Mouse (Mus musculus): ENCODE data around the gene AC153137.1. TPM values are rescaled to one million over a fixed set of nuclear protein-coding genes. Genes with fewer than 3 reads are reported as not detected.

The AC153137.1 gene
- total and polyA plus RNA-seq, 3 experiments: not detected

GRCm38 (mm10) chr1:30945136-30945535 lies 32.6 kb downstream of the AC153137.1 start:
- in situ Hi-C loops (cut with MboI; ENCODE audit: low pct_ligation_motif_present, low pct_unique_long_range_greater_than_20kb, low sequenced_read_pairs): loop anchor here (25.0 kb wide), 1 partner anchor 217 kb away; no protein-coding TSS in a partner anchor

DNA sequence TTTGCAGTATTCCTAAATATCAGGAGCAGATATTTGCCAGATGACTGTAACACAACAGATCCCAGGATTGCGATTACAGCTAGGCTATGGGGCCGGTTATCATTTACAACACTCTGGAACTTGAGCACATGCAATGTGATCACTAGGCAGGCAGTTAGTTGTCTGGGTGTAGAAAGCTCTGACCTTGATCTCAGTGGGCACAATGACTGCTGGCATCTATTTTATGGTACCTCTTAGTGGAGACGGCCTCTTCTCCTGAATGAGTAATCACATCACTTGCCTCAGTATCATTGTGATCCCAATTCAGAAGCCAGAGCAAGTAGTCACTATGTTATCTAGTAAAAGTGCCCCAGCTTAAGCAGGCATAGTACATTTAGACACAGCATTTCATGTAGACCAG lies 37.2 kb downstream of the AC153137.1 start:
- Histone ChIP-seq H3K79me2 (replicated peaks; ENCODE audit: control insufficient read depth, extremely low read depth, insufficient read depth, poor library complexity, severe bottlenecking) (peaks cover 3% of the 10 kb centered on the region), H3K27ac (ENCODE audit: insufficient read depth, low read depth) (no peak overlapping the region), H3K36me3 (replicated peaks in 1 of 2; ENCODE audit: control insufficient read depth in 1 of 2, insufficient read depth in 1 of 2, low read length in 1 of 2) (peaks cover 22 to 32% of the 10 kb centered on the region in 2 experiments), H3K4me1 (ENCODE audit: control insufficient read depth in 1 of 2, insufficient read depth in 2 of 2) (no peaks in the 10 kb centered on the region), H3K9me3 (replicated peaks; ENCODE audit: low read length) (no peaks in the 10 kb centered on the region), H3K4me2 (ENCODE audit: insufficient read depth, low read depth, poor library complexity, severe bottlenecking) (no peak overlapping the region), H3K4me3 (replicated peaks in 1 of 3; ENCODE audit: low read depth in 2 of 3, low read length in 2 of 3, poor library complexity in 1 of 3) (no peak overlapping the region), H3K27me3 (replicated peaks) (no peaks in the 10 kb centered on the region), H3K9ac (ENCODE audit: insufficient read depth, low read depth) (no peak overlapping the region)
- no peak for TF ChIP-seq IRF4 (IDR thresholded peaks at IDR 0.05; ENCODE audit: low read depth, low read length)
- no peak for TF ChIP-seq SIN3A (IDR thresholded peaks at IDR 0.05; ENCODE audit: low read length)
- no peak for TF ChIP-seq E2F4 (IDR thresholded peaks at IDR 0.05; ENCODE audit: insufficient replicate concordance, low read depth, low read length)
- TF ChIP-seq JUND (conservative IDR thresholded peaks at IDR 0.05; ENCODE audit: low read depth, low read length): no peak
- no peak for TF ChIP-seq MXI1 (IDR thresholded peaks at IDR 0.05; ENCODE audit: low read depth, low read length)
- TF ChIP-seq ZC3H11A (IDR thresholded peaks at IDR 0.05; ENCODE audit: low read depth, low read length): no peak
- TF ChIP-seq MEF2A (IDR thresholded peaks at IDR 0.05; ENCODE audit: borderline replicate concordance, low read depth, low read length): no peak
- no peak for TF ChIP-seq HCFC1 (IDR thresholded peaks at IDR 0.05; ENCODE audit: low read depth, low read length)
- no peak for TF ChIP-seq ZKSCAN1 (IDR thresholded peaks at IDR 0.05; ENCODE audit: borderline replicate concordance, low read depth, low read length)
- no peak for TF ChIP-seq USF2 (conservative IDR thresholded peaks at IDR 0.05; ENCODE audit: low read depth, low read length)
- no peak for TF ChIP-seq CTCF (conservative IDR thresholded peaks at IDR 0.05 in 1 of 2, IDR thresholded peaks at IDR 0.05 in 1 of 2; ENCODE audit: low read depth in 2 of 2, low read length in 2 of 2)
- no peak; the same call in 1 of the 2 replicates for TF ChIP-seq POLR2AphosphoS2 (IDR thresholded peaks at IDR 0.05; ENCODE audit: low read depth, low read length)
- TF ChIP-seq MAX (IDR thresholded peaks at IDR 0.05; ENCODE audit: low read length): no peak
- TF ChIP-seq UBTF (IDR thresholded peaks at IDR 0.05; ENCODE audit: low read depth, low read length): no peak
- TF ChIP-seq NRF1 (IDR thresholded peaks at IDR 0.05; ENCODE audit: low read depth, low read length): no peak
- no peak for TF ChIP-seq RAD21 (IDR thresholded peaks at IDR 0.05; ENCODE audit: low read depth, low read length)
- TF ChIP-seq BHLHE40 (IDR thresholded peaks at IDR 0.05; ENCODE audit: low read depth, low read length): no peak
- dilution Hi-C loops (cut with MboI; ENCODE audit: extremely low pct_ligation_motif_present, extremely low pct_unique_long_range_greater_than_20kb, low sequenced_read_pairs) (no loop called here), in situ Hi-C loops (cut with MboI; ENCODE audit: low pct_ligation_motif_present, low pct_unique_long_range_greater_than_20kb, low sequenced_read_pairs) (loop anchor here (25.0 kb wide), 1 partner anchor 222 kb away; no protein-coding TSS in a partner anchor)
- no peak for DNase-seq (ENCODE audit: extremely low read depth)

More at GRCm38 (mm10) chr1:30945136-30945535, 32.6 kb downstream of the AC153137.1 start:
- H3K4me2 ChIP-seq (ENCODE audit: insufficient read depth, low read depth, poor library complexity, severe bottlenecking): no peak overlapping the region
- no peaks in the 10 kb centered on the region for H3K9me3 ChIP-seq (replicated peaks; ENCODE audit: low read length)
- peaks cover 0 to 8% of the 10 kb centered on the region in 2 experiments; a peak in 1 of 4 replicates for H3K4me1 ChIP-seq (ENCODE audit: control insufficient read depth in 1 of 2, insufficient read depth in 2 of 2)
- peaks cover 28% of the 10 kb centered on the region for H3K79me2 ChIP-seq (replicated peaks; ENCODE audit: control insufficient read depth, extremely low read depth, insufficient read depth, poor library complexity, severe bottlenecking)
- no peak overlapping the region for H3K9ac ChIP-seq (ENCODE audit: insufficient read depth, low read depth)
- H3K27ac ChIP-seq (ENCODE audit: insufficient read depth, low read depth): no peak overlapping the region
- dilution Hi-C loops (cut with MboI; ENCODE audit: extremely low pct_ligation_motif_present, extremely low pct_unique_long_range_greater_than_20kb, low sequenced_read_pairs): no loop called here
- DNase-seq (ENCODE audit: extremely low read depth): no peak
- H3K36me3 ChIP-seq (replicated peaks in 1 of 2; ENCODE audit: control insufficient read depth in 1 of 2, insufficient read depth in 1 of 2, low read length in 1 of 2): peaks cover 22 to 35% of the 10 kb centered on the region in 2 experiments
- no peaks in the 10 kb centered on the region for H3K27me3 ChIP-seq (replicated peaks)
- no peak overlapping the region for H3K4me3 ChIP-seq (replicated peaks in 1 of 3; ENCODE audit: low read depth in 2 of 3, low read length in 2 of 3, poor library complexity in 1 of 3)
- TF ChIP-seq ZC3H11A (IDR thresholded peaks at IDR 0.05; ENCODE audit: low read depth, low read length) (no peak), PAX5 (IDR thresholded peaks at IDR 0.05; ENCODE audit: low read length) (no peak), CHD1 (IDR thresholded peaks at IDR 0.05; ENCODE audit: low read depth, low read length) (no peak), NELFE (IDR thresholded peaks at IDR 0.05; ENCODE audit: low read depth, low read length) (no peak), RCOR1 (conservative IDR thresholded peaks at IDR 0.05; ENCODE audit: low read depth, low read length) (no peak), ELF1 (IDR thresholded peaks at IDR 0.05; ENCODE audit: low read depth, low read length) (no peak), TBP (conservative IDR thresholded peaks at IDR 0.05; ENCODE audit: low read depth, low read length) (no peak), IRF4 (IDR thresholded peaks at IDR 0.05; ENCODE audit: low read depth, low read length) (no peak), MAZ (IDR thresholded peaks at IDR 0.05; ENCODE audit: low read depth, low read length) (no peak), ZKSCAN1 (IDR thresholded peaks at IDR 0.05; ENCODE audit: borderline replicate concordance, low read depth, low read length) (no peak), MYC (IDR thresholded peaks at IDR 0.05; ENCODE audit: low read depth, low read length) (no peak), NRF1 (IDR thresholded peaks at IDR 0.05; ENCODE audit: low read depth, low read length) (no peak), POLR2AphosphoS2 (IDR thresholded peaks at IDR 0.05; ENCODE audit: low read depth, low read length) (no peak), USF2 (conservative IDR thresholded peaks at IDR 0.05; ENCODE audit: low read depth, low read length) (no peak), EP300 (IDR thresholded peaks at IDR 0.05; ENCODE audit: low read length) (no peak)

Measured in CH12.LX (cell line).